Mouse (Mus musculus) C2C12 (cell line): ENCODE data around the gene Ctrc.

Experiments
- CTCF ChIP-seq: IDR thresholded peaks from one replicate; pipeline ENCODE4 v1.5.1; 2011; ENCODE audit not compliant: control insufficient read depth, insufficient read depth, insufficient read length
- MAX ChIP-seq: IDR thresholded peaks from one replicate; pipeline ENCODE4 v1.6.1; 2011; ENCODE audit warnings: mild to moderate bottlenecking, control low read depth
- MYOD1 ChIP-seq: IDR thresholded peaks from one replicate; pipeline ENCODE4 v1.6.1; 2011; ENCODE audit warnings: low read depth; ENCODE audit not compliant: control insufficient read depth, insufficient read length
- USF1 ChIP-seq: IDR thresholded peaks from one replicate; pipeline ENCODE4 v1.6.1; 2011; ENCODE audit warnings: low read depth, mild to moderate bottlenecking, control low read depth, moderate library complexity

GRCm38 (mm10) chr4:141822089-141822488 lies 24.1 kb downstream of the Ctrc start:
- TF ChIP-seq CTCF (no peak), MYOD1 (no peak), USF1 (no peak), MAX (no peak)
